Mouse (Mus musculus): ENCODE measurements around the gene Ahcyl2.
A peak's percentile ranks its signal among the peaks of the same experiment; 100 is the strongest.
"Not testable (repeated sequence)": the region's sequence is repeated elsewhere in the genome, so short reads cannot be mapped to it uniquely, and the experiment has no call there.

Gene Ahcyl2

DNA sequence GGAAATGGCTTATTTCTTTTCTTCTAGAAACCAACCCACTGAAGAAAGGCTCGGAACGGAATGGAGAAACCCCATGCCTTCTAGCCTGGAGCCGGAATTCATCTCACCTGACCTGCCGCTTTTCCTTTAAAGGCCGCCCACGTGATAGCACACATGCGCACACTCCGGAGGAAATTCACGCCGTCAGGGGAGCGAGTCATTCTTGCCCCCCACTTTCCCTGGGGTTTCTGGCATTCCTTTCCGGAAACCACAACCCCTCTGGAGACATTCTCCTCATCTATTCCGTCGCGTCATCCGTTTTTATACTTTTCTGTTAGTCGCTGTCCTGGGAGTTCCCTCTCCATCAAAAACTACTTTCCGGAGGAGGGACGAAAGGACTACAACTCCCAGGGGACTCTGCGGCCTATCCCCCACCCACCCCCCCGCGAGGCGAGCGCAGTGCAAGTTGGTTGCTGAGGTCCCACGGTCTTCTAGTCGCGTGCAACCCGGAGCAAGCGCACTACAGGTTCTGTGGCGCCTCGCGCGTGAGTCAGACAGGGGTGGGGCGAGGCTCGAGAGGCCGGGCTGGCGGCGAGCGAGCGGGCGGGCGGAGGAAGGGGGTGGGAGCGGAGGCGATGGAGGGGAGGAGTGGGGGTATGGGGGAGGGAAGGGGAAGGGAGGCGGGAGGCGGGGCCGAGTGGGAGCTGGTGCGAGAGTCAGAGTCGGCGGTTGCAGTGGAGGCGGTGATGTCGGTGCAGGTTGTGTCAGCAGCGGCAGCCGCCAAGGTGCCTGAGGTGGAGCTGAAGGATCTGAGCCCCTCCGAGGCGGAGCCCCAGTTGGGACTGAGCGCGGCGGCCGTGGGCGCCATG, at the start of gene Ahcyl2:
Gene Ahcyl2, plus strand, starts transcription at position 199 of the 848 bp plus-strand sequence.
- DNase-seq, result peak; percentile 95 to 98

DNA sequence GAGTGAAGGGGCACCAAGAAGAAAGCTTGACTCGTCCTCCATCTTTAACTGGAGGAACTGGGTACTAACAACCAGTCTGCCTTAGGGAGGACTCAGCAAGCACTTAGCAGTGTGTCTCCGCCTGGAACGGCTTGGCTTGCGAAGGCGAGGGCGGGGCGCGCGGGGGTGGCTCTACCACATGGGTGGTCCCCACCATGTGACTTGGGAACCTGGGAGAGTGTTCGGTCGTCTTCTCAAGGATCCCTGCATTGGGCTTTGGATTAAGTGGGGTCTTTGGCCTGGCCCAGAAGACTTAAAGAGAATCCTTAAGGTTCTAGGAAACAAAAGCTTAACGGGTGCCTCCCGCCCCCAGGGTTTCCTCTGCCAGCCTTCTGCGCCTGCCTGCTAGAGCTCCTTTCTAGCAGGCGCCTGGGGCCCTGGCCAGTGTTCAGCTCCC, 48.9 kb upstream of the Ahcyl2 start:
- peak; percentile 78 to 87 for DNase-seq

DNA sequence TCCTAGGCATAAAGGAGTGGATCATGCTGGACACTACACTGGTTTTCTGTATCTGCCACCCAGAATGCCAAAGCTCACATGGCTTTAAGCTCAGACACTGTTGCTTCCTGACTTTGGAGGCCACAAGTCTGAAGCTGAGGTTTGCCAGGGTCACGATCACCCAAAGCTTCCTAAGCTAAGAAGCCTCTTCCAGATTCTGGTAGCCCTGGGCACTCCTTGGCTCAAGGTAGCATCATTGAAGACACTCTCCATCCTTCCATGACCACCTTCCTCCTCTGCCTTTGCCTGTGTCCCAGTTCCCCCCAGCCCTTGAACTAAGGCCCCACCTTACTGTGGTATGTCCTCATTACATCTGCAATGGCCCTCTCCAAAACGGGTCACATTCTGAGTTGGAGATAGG, 45.9 kb upstream of the Ahcyl2 start:
- DNase-seq, result no peak

DNA sequence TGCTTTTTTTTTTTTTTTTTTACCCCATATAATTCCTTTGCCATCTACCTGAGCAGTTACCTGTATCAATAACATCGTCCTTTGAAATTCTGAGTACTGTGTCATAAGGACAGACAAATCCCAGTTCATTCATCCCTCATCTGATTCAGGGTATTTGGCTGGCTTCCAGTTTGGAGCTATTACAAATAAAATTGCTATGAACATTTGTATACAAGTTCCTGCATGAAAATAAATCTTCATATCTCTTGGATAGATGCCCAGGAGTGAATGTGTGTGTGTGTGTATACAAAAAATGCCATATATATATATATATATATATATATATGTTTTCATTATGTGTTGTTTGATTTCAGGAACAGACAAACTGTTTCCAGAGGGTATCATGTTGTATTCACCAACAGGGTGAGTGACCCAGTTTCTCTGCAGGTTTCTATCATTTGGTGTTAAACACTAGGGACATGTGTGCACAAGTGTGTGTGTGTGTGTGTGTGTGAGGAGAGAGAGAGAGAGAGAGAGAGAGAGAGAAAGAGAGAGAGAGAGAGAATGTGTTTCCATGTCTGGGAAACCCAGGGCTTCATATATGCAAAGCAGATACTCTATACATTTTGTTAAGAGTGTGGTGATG, 41.1 kb upstream of the Ahcyl2 start:
- no peak for DNase-seq

DNA sequence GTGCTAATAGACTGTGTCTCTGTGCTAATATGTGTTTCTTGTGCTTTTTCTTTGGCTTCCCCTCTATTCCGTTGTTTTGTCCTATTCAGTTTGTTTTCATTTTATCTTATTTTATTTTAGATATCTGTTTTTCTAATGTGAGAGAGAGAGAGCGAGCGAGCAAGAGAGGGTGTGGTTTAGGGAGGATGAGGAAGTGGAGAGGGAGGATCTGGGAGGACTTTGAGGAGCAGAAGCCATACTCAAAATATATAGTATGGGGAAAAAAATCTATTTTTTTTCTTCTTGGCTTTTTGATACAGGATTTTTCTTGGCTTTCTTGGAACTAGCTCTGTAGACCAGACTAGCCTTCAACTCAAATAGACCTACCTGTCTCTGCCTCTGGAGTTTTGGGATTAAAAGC, 39.8 kb upstream of the Ahcyl2 start:
- no peak for DNase-seq

DNA sequence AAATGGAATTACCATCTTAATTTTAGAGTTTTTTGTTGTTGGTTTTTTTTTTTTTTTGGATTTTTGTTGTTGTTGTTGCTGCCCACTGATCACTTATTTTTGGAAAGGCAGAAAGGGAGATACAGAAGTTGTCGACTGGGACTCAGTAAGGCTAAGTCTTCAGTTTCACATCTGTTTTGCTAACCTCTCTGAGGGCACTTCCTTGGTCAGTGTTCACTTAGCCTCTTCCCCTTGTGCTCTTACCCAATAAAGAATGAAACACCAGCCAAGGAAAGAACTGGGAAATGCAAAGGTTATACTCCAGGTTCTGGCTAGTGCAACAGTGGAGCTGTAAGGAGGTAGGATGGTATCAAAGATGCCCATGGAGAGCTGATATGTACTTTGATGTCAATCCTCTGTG, 38.3 kb upstream of the Ahcyl2 start:
- no peak for DNase-seq

DNA sequence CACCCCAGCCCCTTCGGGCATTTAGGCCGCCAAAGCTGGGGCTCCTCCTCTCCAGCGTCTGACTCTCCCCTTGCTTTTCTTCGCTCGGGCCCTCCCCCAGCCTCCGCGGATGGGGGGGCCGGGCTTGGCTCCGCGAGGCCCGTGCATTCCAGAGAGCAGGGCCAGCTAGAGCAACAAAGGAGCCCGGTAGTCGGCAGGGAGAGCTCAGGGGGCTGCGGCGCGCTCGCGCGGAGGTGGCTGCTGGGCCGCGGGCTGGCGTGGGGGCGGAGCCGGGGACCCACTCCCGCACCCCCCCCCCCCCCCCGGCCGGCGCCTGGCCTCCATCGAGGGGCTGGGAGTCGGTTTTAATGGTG, 32.5 kb upstream of the Ahcyl2 start, which contains the start of gene Smo:
Gene Smo, plus strand, starts transcription at position 168 of the 353 bp plus-strand sequence.
- DNase-seq, result peak; percentile 89 to 94

DNA sequence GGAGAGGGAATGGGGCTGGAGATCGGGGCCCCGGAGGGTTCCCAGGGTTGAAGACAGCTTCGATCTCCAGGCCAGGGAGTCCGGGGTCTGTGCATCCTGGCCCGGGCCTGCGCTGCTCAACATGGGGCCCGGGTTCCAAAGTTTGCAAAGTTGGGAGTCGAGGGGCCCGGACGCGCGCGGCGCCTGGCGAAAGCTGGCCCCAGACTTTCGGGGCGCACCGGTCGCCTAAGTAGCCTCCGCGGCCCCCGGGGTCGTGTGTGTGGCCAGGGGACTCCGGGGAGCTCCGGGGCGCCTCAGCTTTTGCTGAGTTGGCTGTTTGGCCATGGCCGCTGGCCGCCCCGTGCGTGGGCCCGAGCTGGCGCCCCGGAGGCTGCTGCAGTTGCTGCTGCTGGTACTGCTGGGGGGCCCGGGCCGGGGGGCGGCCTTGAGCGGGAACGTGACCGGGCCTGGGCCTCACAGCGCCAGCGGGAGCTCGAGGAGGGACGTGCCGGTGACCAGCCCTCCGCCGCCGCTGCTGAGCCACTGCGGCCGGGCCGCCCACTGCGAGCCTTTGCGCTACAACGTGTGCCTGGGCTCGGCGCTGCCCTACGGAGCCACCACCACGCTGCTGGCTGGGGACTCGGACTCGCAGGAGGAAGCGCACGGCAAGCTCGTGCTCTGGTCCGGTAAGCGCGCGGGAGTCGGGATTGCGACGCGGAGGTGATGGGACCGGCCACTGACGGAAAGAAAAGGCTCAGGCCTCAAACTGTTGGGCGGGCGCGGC, 31.9 kb upstream of the Ahcyl2 start:
- DNase-seq, result peak; percentile 75 to 86

DNA sequence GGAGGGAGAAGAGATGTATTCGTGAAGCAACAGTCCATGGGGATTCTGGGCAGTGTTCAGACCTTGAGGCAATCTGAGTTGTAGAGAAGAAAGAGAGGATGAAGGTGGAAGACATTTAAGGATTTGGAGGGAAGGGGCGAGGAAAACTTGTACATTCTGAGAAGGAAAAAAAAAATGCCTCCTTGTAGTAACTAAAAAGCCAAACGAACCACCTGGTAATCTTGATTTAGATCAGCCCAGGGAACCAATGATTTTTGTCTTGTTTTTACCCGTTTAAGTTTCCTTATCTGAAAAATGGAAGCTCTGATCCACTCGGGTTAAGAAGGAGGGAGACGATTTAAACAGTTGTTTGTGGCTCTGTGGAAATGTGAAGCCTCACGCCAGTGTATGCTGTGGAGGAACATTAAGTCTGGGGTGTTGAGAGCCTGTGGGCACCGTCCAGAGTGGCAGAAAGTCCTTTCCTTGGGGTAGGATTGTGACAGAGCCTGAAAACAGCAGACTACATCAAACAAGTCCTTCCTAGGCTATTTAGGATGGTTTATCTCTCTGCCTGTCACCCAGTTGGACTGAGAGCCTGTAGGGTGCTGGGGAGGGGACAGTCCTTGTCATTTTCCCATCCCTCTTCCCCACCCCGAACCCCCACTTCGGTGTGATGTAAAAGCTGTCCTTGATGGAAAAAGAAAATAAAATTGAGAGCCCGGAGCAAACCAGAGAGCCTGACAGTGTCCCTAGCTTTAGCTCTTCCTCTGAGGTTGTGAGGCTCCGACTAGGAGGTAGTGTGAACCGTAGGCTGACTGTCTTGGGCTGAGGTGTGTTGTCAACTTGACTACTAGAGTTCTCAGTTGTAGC, 31.0 kb upstream of the Ahcyl2 start:
- DNase-seq, result no peak

DNA sequence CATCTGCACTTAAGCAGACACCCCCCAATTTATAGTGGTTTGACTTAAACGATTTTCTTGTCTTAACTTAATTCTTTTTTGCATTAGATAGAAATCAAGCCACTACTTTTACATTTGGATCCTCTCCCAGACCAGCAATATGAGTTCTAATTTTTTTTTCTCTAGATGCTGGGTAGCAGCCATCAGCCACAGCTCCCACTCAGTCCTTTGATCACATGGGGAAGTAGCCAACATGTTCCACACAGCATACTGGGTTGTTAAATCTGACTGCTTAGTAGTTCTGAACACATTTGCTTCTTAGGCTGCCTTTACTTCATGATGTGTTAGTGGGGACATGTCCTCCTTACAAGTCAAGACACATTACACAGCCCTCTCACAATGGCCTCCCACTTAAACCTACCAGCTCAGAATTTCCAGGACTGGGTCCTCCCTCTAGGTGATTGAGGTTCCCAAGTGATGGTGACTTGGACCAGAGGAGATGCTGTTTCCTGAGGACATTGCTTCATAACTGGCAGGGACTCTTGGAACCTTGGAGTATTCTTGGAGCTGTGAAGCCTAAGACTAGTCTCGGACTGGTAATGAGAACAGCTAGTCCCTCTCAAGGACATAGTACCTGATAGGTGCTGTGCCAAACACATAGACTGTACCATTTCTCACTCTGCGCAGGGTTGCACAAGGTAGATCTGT, 16.2 kb upstream of the Ahcyl2 start:
- no peak for DNase-seq

DNA sequence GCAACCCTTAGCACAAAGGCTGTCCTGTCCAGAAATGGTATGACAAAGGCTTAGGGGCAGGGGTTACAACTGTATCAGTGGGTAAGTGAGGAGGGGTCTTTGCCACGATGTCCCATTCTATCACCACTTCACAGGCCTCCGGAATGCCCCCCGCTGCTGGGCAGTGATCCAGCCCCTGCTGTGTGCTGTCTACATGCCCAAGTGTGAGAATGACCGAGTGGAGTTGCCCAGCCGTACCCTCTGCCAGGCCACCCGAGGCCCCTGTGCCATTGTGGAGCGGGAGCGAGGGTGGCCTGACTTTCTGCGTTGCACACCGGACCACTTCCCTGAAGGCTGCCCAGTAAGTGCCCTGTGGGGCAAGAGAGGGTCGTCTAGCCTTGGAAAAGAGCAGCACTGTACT, 14.5 kb upstream of the Ahcyl2 start:
- no peak for DNase-seq

DNA sequence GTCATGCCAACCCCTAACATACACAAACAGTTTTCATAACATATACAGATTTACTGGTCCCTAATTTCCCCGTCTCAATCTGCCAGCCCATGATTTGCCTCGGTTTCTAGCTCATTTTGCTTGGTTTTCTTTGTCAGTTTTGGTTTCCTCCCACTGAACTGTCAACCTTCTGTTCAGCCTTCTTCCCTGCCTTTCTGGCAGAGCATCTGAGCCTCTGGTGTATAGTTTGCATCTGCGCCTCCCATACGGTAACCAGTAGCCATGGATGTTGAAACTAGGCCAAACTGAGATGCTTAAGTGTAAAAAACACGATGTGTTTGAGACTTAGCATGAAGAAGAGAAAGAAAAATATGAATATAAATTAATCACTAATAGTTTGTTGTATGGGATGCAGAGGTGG, 11.8 kb upstream of the Ahcyl2 start:
- DNase-seq, result no peak

DNA sequence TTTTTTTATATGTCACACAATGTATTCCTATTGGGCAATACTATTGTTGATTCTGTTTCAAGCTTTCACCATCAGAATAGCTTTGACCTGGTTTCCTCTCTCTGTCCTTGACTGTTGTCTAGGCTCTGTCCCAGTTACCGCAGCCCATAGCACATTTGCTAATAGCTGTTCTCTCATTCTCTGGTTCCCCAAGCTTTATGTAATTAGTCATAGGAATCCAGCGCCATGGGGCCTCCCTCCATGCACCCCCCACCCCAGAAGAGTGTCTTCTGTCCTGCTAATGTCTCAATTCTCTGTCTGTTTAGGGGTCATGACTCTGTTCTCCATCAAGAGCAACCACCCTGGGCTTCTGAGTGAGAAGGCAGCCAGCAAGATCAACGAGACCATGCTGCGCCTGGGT, 11.3 kb upstream of the Ahcyl2 start:
- DNase-seq, result no peak

DNA sequence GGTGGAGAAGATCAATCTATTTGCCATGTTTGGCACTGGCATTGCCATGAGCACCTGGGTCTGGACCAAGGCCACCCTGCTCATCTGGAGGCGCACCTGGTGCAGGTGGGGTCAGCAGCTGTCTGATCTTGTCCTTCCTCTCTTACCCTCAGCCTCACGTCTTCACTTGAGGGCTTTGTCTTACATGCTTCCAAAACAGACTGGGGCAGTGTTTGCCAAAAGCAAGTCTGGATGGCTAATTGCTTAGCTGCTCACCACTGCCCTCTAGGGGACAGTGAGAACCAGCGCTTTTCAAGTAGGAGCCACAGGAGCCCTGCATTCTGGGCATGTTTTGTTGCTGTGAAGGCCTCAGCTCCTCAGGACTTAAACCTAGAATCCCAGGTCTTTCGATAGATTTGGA, 9.4 kb upstream of the Ahcyl2 start:
- peak; percentile 76 to 84 for DNase-seq

DNA sequence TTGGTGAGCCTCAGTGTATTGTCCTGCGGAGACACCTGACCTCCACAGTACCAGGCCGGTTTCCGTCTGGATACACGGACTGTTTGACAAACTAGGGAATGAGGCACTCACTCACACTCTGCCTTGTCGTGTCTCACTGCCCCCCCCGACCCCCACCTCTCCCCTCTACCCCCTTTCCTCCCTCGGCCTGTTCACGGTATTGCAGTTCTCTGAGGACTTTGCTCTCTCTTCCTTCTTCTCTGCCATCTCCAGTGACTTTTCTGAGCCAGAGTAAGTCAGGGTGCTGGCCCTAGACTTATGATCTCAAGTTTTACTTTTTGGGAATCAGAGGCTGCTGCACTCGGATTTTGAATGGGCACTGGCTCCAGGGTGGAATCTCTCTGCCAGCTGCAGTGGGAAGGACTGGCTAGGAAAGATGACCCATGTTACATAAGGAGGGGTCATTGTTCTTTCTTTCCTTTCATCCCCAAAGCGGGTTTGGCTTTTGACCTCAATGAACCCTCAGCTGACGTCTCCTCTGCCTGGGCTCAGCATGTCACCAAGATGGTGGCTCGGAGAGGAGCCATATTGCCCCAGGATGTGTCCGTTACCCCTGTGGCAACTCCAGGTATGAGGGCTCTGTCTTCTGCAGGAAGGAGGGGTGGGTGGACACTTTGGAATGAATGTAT, 8.7 kb upstream of the Ahcyl2 start:
- DNase-seq, result peak in 1 of 2 experiments; percentile 31

DNA sequence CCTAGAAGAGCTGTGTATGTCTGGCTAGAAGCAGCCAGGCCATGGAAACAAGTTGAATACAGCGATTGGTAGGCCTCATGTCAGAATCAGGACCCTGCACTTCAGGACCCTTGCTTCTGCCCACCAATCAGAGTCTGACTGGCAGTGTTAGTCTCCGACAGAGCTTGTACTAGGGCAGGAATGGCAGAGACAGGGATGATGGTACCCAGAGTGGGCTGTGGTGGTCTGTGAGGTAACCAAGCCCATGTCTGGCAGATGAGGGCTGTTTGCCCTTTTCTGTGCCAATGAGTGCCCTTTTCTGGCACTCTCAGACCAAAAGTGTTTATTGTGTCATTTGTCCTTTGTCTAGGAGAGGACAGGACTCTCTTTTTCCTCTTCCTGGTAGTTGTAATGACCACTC, 7.4 kb upstream of the Ahcyl2 start:
- DNase-seq, result not testable (repeated sequence)

DNA sequence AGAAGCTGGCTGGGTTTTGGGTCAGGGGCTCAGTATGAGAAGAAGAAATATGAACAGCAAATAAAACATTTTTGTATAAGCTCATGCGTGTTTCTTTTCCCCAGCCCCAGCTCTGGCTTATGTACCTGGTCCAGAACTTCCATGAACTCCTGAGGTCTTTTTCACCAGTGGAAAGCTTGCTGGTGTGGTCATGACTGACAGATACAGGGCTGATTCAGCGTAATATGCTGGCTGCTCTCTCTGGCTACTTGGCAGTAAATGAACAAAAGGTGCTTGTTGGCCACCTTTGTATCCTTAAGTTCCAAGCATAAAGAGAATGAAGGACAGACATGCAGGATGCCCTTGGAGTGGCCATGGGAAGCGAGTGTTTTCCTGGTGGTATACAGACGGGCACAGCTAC, 6.5 kb upstream of the Ahcyl2 start:
- no peak for DNase-seq

DNA sequence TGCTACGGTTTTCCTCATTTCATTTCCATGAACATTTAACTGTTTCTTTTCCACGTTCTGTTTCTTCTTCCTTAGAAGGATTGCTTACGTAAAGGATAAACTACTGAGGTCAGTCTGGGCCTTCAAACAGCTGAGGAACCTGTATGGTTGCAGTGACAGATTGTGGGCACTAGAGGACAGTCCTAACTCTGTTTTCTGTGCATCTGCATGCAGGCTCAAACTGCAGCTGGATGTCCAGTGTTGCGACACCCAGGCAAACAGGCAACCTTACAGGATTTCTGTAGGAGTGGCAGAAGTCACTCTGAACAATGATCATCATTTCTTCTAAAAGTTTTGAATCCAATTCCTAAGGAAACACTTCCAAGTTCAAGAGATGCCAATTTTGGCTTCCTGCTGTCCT, 5.3 kb upstream of the Ahcyl2 start:
- peak; percentile 30 to 40 for DNase-seq

DNA sequence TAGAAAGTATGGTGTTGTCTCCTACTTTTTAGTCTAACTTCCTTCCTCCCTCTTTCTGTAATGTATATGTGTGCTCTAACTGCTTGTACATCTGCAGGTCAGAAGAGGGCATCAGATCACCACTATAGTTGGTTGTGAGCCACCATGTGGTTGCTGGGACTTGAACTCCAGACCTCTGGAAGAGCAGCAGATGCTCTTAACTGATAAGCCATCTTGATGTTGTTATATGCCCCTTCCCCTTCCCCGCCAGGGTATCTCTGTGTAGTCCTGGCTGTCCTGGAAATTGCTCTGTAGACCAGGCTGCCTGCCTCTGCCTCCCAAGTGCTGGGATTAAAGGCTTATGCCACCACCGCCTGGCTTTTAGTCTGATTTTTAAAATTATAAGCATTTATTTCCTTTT, 937 bp upstream of the Ahcyl2 start:
- no peak for DNase-seq

DNA sequence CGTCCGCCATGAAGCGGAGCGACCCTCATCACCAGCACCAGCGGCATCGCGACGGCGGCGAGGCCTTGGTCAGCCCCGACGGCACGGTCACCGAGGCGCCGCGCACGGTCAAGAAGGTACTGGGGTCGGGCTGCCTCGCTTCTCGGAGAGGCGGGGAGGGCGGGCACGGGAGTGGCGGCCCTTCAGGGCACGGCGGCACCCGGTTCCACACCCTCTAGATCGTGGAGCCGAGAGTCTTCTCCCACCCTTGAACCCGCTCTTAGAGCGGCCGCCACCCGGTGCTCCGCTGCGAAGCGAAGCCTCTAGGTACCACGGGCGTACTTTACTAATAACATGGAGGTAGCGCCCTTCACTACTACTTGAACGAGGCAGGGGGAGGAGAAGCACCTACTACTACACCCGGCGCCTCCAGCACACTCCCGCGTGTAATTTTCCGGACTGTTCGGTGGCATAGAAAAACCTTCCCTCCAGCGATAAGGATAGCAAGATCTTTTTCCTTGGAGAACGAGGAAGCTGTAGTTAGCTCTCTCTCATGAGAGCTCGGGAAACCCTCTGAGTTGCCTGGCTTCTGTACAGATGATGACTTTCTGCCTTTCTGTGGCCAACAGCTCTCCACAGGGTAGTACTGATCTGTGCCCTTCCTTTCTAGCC, 1.1 kb downstream of the Ahcyl2 start:
- DNase-seq, result peak; percentile 62 to 75

All from kidney, postnatal 4 days (tissue).